Mouse (Mus musculus) cerebellum, postnatal 14 days (tissue): ENCODE data around the gene Parn.

Source experiments
- DNase-seq, 2 experiments: peaks; one replicate each; pipeline ENCODE4 v3.0.0; 2021; ENCODE audit warnings: mixed read lengths in 2 of 2

The Parn gene

DNA sequence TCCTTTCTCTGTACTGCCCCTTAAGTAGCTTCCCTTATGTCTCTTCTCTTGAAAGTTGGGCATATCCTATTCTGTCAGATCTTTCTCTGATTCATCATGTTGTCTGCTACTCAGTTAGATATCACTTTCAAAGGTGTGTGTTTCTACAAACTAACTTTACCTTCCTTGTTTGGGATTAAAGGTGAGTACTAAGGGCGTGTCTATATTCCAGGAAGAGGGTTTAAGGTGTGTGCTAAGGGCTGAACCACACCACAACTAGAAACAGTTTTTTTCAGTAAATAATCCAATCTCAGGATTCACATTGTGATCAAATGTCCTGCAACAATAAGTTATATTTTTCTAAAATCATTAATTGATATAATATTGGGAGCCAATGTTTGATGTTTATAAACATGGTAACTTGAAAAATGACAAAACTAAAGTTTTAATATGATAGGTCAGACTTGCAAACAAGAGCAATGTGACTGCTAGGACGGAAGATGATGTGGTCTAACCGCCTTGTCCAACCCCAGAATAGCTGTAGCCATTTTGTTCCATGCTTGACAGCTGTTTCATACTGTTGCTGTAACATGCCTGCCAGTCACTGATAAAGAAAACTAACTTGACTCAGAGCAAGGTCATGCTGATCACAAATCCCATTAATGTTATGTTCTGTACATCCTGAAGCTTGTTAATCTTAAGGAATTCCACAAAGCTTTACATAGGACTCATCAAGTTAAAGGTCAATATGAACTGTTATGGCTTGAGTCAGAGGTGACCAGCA lies 46.0 kb downstream of the Parn start:
- DNase-seq, result no peak

- no peak for DNase-seq
These were observed 47.8 kb downstream of the Parn start for GRCm38 (mm10) chr16:13620194-13620593.

GRCm38 (mm10) chr16:13615276-13615675 lies 52.7 kb downstream of the Parn start:
- DNase-seq, result no peak

- no peak for DNase-seq
These were observed 55.4 kb downstream of the Parn start for GRCm38 (mm10) chr16:13612571-13612970.

DNA sequence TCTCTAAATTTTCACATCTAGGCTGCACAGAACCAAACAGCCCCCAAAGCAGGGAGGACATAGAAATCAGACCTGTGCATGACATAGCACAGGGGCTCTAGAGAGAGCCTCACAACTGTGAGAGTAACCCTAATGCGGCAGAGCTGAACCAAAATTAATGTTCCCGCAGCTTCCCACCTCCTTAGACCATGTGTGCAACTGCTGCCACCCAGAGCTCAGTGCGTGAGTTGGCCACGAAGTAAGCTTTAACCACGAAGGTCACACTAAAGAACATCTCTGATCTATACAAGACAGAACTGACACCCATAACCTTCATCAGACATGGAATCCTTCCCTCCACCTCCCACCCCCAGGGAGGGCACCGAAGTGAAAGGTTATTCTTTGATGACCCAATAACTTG lies 55.9 kb downstream of the Parn start:
- peak; percentile 8 to 18 for DNase-seq

GRCm38 (mm10) chr16:13611399-13611798 lies 56.6 kb downstream of the Parn start:
- DNase-seq, result no peak

- DNase-seq, result no peak
These were observed 57.0 kb downstream of the Parn start for GRCm38 (mm10) chr16:13610951-13611381.

DNA sequence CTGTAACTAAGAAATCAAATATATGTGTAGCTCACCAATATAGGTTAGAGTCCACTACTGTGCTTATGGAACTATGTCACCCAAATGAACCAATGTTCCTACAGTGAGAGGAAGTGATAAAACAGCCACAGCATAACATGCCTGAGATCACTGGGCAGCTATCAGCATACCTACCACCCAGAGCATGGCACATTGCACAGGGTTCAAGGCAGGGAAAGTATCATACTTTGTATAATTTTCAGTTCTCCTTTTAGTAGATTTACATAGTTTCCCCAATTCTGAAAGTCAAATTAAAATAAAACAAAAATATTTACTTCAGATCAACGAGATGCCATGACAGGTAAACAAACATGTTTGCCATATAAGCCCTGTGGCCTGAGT lies 59.3 kb downstream of the Parn start:
- no peak for DNase-seq

DNA sequence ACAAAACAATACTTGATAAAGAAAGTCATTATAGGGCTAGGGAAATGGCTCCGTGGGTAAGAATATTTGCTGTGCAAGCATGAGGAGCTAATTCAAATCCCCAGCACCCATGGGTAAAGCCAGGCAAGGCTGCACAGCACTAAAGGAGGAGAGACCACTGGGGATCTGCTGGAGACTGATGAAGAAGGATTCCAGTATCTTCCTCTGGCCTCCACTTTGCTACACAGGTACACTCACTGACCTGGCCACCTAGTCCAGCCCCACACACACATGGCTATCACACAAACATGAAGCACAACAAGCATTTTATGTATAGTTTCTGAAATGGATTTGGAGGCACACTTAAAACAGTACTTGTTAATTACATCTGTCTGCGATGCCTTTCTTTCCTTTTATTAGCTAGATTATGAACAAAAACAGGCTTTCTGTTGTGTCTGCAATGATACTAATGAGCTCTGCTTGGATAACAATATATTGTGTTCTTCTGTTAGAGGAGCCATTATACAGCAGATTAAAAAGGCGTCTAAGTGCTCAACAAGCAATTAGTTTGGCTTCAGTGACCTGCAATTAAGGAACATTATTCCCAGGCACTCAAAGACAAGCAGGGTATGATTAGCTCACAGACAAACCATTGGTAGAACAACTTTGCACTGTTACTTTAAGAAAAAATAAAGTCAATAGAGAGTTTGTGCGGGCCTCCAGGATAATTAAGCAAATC lies 59.8 kb downstream of the Parn start:
- DNase-seq, result no peak

- no peak for DNase-seq
These were observed 65.2 kb downstream of the Parn start for GRCm38 (mm10) chr16:13602779-13603178.

GRCm38 (mm10) chr16:13589049-13589408 lies 78.9 kb downstream of the Parn start:
- no peak for DNase-seq

DNA sequence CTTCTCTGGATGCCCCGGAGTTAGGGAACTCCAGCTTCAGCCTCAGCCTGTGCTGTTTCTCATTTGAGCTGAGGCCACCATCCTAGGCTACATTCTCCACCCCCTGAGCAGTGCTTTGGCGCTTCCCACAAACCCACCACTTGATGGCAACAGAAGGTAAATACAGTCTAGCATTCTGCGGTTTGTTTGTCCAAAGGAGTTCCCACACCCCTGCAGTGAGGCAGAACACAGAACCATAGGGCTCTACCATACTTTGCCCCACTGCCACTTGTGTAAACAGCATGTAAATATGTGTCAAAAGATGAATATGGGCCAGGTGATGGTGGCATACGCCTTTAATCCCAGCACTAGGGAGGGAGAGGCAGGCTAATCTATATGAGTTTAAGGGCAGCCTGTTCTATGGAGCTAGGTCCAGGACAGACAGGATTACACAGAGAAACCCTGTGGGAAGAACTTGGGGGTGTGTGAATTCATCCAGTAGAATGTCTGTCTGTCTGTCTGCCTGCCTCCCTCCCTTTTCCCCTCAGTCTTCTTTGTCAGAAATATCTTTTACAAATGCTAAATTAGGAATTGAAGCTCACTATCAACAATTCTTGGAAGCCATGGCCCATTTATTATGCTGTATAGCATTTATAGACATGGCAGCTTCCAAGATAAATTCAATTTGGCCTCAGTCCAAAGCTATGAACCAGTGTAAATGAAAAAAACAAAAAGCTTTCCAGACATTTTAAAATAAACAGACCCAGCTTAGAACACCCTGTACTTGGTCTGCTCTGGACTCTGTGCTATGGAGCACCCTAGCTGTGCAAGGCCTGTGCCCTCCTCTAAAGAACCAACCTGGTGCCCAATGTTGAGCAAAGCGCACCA lies 79.6 kb downstream of the Parn start:
- DNase-seq, result no peak

DNA sequence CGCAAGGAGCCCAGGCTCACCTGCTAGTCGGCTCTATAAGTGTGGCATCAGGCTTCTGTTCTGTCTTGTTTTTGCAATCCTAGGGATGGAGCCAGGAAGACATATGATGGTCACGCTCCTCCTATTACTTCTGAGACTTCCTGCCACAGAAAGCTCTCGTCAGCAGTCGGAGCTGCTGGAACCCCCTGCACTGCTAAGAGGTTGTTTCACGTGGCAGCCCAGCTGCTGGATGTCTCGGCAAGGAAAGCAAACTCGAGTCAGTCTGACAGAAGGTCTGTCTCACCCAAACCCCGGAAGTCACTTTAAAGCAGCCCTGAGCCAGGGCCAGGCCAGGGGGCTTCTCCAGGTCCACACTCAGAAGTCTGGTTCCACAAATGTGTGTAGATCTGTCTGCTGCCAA lies 82.7 kb downstream of the Parn start:
- no peak for DNase-seq

DNA sequence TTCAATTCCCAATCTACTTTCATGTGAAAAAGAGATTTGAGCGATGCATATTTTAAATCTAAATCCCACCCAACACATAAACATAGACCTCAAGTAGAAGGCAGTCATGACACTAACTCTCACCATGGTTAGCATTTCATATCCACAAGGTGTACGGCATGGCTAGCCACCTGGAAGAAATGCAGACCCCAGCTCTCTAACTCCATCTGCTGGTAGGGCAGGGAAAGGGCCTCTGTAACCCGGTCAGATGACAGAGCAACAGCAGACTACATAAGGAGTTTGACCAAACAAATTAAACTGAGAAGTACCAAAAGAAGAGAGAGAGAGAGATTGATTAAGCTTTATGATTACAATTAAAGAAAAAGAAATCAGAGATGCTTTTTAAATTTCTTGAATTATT lies 87.2 kb downstream of the Parn start:
- DNase-seq, result no peak

DNA sequence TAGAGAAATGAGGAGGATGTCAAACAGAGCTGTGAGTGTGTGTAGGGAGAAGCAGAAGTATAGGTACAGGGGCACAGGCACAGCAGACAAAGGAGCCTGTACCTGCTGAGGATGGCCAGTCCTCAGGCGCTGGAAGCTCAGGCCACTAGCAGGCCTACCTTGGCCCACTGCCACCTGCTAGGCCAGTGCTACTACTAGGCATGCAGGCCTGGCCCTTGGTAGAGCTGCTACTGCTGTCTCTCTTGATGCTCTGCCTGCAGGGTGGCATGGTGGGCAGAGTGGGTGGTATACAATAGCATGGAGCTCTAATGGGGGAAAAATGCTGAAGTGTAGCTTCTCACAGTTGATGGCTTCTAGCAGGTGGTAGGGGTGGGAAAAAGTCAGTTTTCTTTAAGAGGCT lies 88.0 kb downstream of the Parn start:
- DNase-seq, result peak; percentile 58 to 59

DNA sequence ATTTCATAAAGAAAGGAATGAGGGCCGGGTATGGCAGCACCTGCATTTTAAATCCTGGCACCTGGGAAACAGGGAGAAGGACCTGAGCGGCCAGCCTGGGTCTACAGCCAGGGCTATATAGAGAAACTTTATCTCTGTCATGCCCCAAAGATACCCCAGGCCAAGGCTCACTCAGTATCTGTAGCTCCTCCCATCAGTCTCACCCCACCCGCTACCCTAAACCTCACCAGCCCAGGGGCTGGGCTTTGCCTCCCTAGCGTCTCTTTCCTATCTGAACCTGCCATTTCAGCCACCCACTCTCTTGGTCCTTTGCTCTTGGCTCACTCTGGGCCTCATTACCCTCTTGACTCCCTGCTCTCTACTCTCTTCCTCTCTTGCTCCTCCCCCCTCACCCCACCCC lies 92.7 kb downstream of the Parn start:
- no peak for DNase-seq

- no peak for DNase-seq
These were observed 99.7 kb downstream of the Parn start for GRCm38 (mm10) chr16:13568280-13568679.

DNA sequence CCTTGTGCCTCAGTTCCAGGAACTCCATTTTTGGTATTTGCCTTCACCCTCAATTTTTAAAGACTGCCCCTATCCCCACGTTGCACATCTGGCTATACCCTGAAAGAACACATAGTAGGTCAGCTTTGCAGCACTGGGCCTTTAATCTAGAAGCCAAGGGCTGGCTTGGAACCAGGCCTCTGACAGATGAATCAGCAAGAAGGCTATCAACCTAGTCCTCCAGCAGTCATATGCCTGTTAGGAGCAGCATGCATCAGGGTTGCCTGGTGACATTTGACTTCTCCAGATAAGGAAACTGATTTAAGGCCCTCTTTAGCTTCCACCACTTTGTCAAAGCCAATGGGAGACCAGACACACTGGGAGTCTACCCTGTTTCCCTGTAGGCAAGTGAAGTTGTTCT lies 100.4 kb downstream of the Parn start:
- DNase-seq, result no peak

DNA sequence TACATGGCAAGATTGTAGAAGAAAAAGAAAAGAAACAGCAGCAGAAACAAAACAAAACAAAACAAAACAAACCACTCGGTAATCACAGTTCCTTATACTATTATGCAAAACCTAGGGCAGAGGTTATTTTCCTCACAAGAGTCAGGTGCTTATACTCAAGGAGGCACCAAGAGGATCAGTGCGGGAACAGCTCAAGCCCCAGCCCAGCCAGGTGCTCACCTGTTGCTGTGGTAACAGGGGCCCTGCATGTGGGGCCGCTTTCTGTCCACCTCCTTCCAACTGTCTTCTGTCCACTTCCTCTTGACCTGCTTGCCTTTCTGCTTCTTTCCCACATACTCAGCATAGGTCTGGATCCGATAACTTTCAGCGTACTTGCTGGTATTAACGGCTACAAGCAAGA lies 101.6 kb downstream of the Parn start:
- DNase-seq, result no peak

GRCm38 (mm10) chr16:13565291-13565690 lies 102.7 kb downstream of the Parn start:
- DNase-seq, result no peak

DNA sequence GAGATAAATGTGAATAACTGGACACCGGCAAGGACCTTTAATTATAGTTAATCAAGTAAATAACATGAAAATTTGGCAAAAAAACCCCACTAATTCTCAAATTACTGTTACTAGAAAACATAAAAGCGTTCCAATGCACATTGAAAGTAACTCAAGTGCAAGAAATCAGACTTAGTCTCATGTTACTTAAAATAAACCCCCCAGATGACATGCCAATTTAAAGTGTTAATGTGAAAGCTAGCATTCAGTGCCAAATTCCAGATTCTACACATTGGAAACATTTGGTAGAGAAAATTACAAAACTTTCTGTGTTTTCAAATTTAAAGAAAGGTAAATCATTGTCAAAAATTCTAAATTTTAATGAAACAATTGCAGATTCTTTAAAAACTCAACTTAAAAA lies 110.2 kb downstream of the Parn start:
- DNase-seq, result no peak

DNA sequence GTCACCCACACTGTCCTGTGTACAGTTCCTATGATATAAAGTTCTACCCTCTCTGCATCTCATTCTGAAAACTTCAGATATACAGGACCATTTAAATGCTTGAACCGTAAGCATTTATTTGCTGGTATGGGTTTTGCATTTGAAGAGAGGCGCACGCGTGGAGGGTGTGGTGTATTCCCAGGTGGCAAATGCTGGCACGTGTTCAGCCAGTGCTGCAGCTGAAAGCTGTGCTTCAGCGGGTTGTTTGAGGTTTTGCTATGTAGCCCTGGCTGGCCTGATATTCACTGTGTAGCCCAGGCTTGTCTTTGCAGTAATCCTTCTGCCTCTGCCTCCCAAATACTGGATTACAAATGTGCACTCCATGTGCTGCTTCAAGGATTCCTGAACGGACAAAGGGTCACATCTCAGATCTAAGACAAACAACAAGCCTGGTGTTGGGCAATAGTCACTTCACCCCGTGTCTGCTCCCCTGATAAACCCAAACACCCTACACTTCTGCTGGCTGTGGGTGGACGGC lies 111.0 kb downstream of the Parn start:
- DNase-seq, result peak in 1 of 2 experiments; percentile 29

- no peak for DNase-seq
These were observed 111.5 kb downstream of the Parn start for GRCm38 (mm10) chr16:13556446-13556845.
